Mouse (Mus musculus): ENCODE measurements at regions not wholly inside any gene's neighbourhood (a gene's known extent, or its start where the extent isn't known, plus 50 kb on each side); places are given as distances from the start of the nearest gene placed in this dataset.

- Histone ChIP-seq H3K36me3 (ENCODE audit: control insufficient read depth, insufficient read depth, low read length) (no peaks in the 10 kb centered on the region), H3K4me1 (ENCODE audit: control insufficient read depth, insufficient read depth, low read length) (no peaks in the 10 kb centered on the region)
Measured at GRCm38 (mm10) chr12:29187619-29188018, 340.6 kb upstream of the Myt1l start.

GRCm38 (mm10) chr12:29192391-29192790 lies 335.8 kb upstream of the Myt1l start:
- H3K79me2 ChIP-seq (ENCODE audit: control insufficient read depth, insufficient read depth, low read length) = no peaks in the 10 kb centered on the region
- no peak overlapping the region for H3K4me3 ChIP-seq (ENCODE audit: insufficient read depth, low read depth, low read length)
- no peak for DNase-seq (ENCODE audit: extremely low read depth, low read depth, low spot score)
- no peak overlapping the region for H3K9ac ChIP-seq (ENCODE audit: low read depth, low read length)
- H3K27ac ChIP-seq (replicated peaks; ENCODE audit: insufficient read depth, low read depth, low read length) = no peak overlapping the region
- no peaks in the 10 kb centered on the region for H3K27me3 ChIP-seq (ENCODE audit: control insufficient read depth, insufficient read depth, low read length)
- no peaks in the 10 kb centered on the region for H3K4me1 ChIP-seq (ENCODE audit: control insufficient read depth, insufficient read depth, low read length)
- no peak for TF ChIP-seq POLR2A (IDR thresholded peaks at IDR 0.05; ENCODE audit: extremely low read depth, insufficient read depth, low read length)
- no peaks in the 10 kb centered on the region for H3K36me3 ChIP-seq (ENCODE audit: control insufficient read depth, insufficient read depth, low read length)
- WGBS = 79% methylated on average over 3 of the region's 3 CpGs

More at GRCm38 (mm10) chr12:29187619-29188018, 340.6 kb upstream of the Myt1l start:
- no peak overlapping the region for H3K27ac ChIP-seq (replicated peaks; ENCODE audit: insufficient read depth, low read depth, low read length)
- no peak for DNase-seq (ENCODE audit: extremely low read depth, low read depth, low spot score)
- no peaks in the 10 kb centered on the region for H3K79me2 ChIP-seq (ENCODE audit: control insufficient read depth, insufficient read depth, low read length)
- no peak overlapping the region for H3K4me3 ChIP-seq (ENCODE audit: insufficient read depth, low read depth, low read length)
- H3K9ac ChIP-seq (ENCODE audit: low read depth, low read length) = no peak overlapping the region
- 68% methylated on average over 4 of the region's 4 CpGs for WGBS
- TF ChIP-seq CTCF (IDR thresholded peaks at IDR 0.05; ENCODE audit: low read depth, low read length) = no peak
- no peak for TF ChIP-seq POLR2A (IDR thresholded peaks at IDR 0.05; ENCODE audit: extremely low read depth, insufficient read depth, low read length)
- no peaks in the 10 kb centered on the region for H3K27me3 ChIP-seq (ENCODE audit: control insufficient read depth, insufficient read depth, low read length)

GRCm38 (mm10) chr12:29211946-29212345 lies 316.2 kb upstream of the Myt1l start:
- H3K9ac ChIP-seq (ENCODE audit: low read depth, low read length) = no peak overlapping the region
- no peaks in the 10 kb centered on the region for H3K36me3 ChIP-seq (ENCODE audit: control insufficient read depth, insufficient read depth, low read length)
- DNase-seq (ENCODE audit: extremely low read depth, low read depth, low spot score) = no peak
- no peaks in the 10 kb centered on the region for H3K27me3 ChIP-seq (ENCODE audit: control insufficient read depth, insufficient read depth, low read length)
- no peak overlapping the region for H3K4me3 ChIP-seq (ENCODE audit: insufficient read depth, low read depth, low read length)
- no peaks in the 10 kb centered on the region for H3K79me2 ChIP-seq (ENCODE audit: control insufficient read depth, insufficient read depth, low read length)
- TF ChIP-seq CTCF (IDR thresholded peaks at IDR 0.05; ENCODE audit: low read depth, low read length) = no peak
- TF ChIP-seq POLR2A (IDR thresholded peaks at IDR 0.05; ENCODE audit: extremely low read depth, insufficient read depth, low read length) = no peak
- WGBS = 47% methylated on average over 3 of the region's 3 CpGs
- H3K27ac ChIP-seq (replicated peaks; ENCODE audit: insufficient read depth, low read depth, low read length) = no peak overlapping the region
- H3K4me1 ChIP-seq (ENCODE audit: control insufficient read depth, insufficient read depth, low read length) = no peaks in the 10 kb centered on the region

- 87% methylated on average over 1 of the region's 1 CpGs for WGBS
Measured at GRCm38 (mm10) chr12:29213625-29214024, 314.6 kb upstream of the Myt1l start.

GRCm38 (mm10) chr12:29222099-29222498 lies 306.1 kb upstream of the Myt1l start:
- TF ChIP-seq CTCF (IDR thresholded peaks at IDR 0.05; ENCODE audit: low read depth, low read length) (no peak), POLR2A (IDR thresholded peaks at IDR 0.05; ENCODE audit: extremely low read depth, insufficient read depth, low read length) (no peak)
- H3K36me3 ChIP-seq (ENCODE audit: control insufficient read depth, insufficient read depth, low read length) = no peaks in the 10 kb centered on the region
- WGBS = 79% methylated on average over 6 of the region's 6 CpGs

More at GRCm38 (mm10) chr12:29213625-29214024, 314.6 kb upstream of the Myt1l start:
- Histone ChIP-seq H3K36me3 (ENCODE audit: control insufficient read depth, insufficient read depth, low read length) (no peaks in the 10 kb centered on the region), H3K27me3 (ENCODE audit: control insufficient read depth, insufficient read depth, low read length) (no peaks in the 10 kb centered on the region), H3K27ac (replicated peaks; ENCODE audit: insufficient read depth, low read depth, low read length) (no peak overlapping the region), H3K4me3 (ENCODE audit: insufficient read depth, low read depth, low read length) (no peak overlapping the region), H3K4me1 (ENCODE audit: control insufficient read depth, insufficient read depth, low read length) (no peaks in the 10 kb centered on the region), H3K79me2 (ENCODE audit: control insufficient read depth, insufficient read depth, low read length) (no peaks in the 10 kb centered on the region), H3K9ac (ENCODE audit: low read depth, low read length) (no peak overlapping the region)
- DNase-seq (ENCODE audit: extremely low read depth, low read depth, low spot score) = no peak
- TF ChIP-seq POLR2A (IDR thresholded peaks at IDR 0.05; ENCODE audit: extremely low read depth, insufficient read depth, low read length) = no peak
- TF ChIP-seq CTCF (IDR thresholded peaks at IDR 0.05; ENCODE audit: low read depth, low read length) = no peak

GRCm38 (mm10) chr12:29226001-29226400 lies 302.2 kb upstream of the Myt1l start:
- no peaks in the 10 kb centered on the region for H3K36me3 ChIP-seq (ENCODE audit: control insufficient read depth, insufficient read depth, low read length)
- TF ChIP-seq CTCF (IDR thresholded peaks at IDR 0.05; ENCODE audit: low read depth, low read length) (no peak), POLR2A (IDR thresholded peaks at IDR 0.05; ENCODE audit: extremely low read depth, insufficient read depth, low read length) (no peak)
- 36% methylated on average over 1 of the region's 1 CpGs for WGBS
- H3K9ac ChIP-seq (ENCODE audit: low read depth, low read length) = no peak overlapping the region
- no peaks in the 10 kb centered on the region for H3K79me2 ChIP-seq (ENCODE audit: control insufficient read depth, insufficient read depth, low read length)
- no peaks in the 10 kb centered on the region for H3K4me1 ChIP-seq (ENCODE audit: control insufficient read depth, insufficient read depth, low read length)
- H3K27me3 ChIP-seq (ENCODE audit: control insufficient read depth, insufficient read depth, low read length) = no peaks in the 10 kb centered on the region
- no peak for DNase-seq (ENCODE audit: extremely low read depth, low read depth, low spot score)
- H3K4me3 ChIP-seq (ENCODE audit: insufficient read depth, low read depth, low read length) = no peak overlapping the region
- no peak overlapping the region for H3K27ac ChIP-seq (replicated peaks; ENCODE audit: insufficient read depth, low read depth, low read length)

More at GRCm38 (mm10) chr12:29222099-29222498, 306.1 kb upstream of the Myt1l start:
- no peak for DNase-seq (ENCODE audit: extremely low read depth, low read depth, low spot score)
- Histone ChIP-seq H3K27ac (replicated peaks; ENCODE audit: insufficient read depth, low read depth, low read length) (no peak overlapping the region), H3K79me2 (ENCODE audit: control insufficient read depth, insufficient read depth, low read length) (no peaks in the 10 kb centered on the region), H3K9ac (ENCODE audit: low read depth, low read length) (no peak overlapping the region), H3K27me3 (ENCODE audit: control insufficient read depth, insufficient read depth, low read length) (no peaks in the 10 kb centered on the region), H3K4me1 (ENCODE audit: control insufficient read depth, insufficient read depth, low read length) (no peaks in the 10 kb centered on the region), H3K4me3 (ENCODE audit: insufficient read depth, low read depth, low read length) (no peak overlapping the region)

All from liver, adult 2 months (tissue).